Mouse (Mus musculus) cerebellum, adult 18-20 months (tissue): ENCODE measurements around the gene Zfp941.

ENCODE experiments used
- DNase-seq, 2 experiments: peaks; one replicate each; pipeline ENCODE4 v3.0.0; 2021

The Zfp941 gene

DNA sequence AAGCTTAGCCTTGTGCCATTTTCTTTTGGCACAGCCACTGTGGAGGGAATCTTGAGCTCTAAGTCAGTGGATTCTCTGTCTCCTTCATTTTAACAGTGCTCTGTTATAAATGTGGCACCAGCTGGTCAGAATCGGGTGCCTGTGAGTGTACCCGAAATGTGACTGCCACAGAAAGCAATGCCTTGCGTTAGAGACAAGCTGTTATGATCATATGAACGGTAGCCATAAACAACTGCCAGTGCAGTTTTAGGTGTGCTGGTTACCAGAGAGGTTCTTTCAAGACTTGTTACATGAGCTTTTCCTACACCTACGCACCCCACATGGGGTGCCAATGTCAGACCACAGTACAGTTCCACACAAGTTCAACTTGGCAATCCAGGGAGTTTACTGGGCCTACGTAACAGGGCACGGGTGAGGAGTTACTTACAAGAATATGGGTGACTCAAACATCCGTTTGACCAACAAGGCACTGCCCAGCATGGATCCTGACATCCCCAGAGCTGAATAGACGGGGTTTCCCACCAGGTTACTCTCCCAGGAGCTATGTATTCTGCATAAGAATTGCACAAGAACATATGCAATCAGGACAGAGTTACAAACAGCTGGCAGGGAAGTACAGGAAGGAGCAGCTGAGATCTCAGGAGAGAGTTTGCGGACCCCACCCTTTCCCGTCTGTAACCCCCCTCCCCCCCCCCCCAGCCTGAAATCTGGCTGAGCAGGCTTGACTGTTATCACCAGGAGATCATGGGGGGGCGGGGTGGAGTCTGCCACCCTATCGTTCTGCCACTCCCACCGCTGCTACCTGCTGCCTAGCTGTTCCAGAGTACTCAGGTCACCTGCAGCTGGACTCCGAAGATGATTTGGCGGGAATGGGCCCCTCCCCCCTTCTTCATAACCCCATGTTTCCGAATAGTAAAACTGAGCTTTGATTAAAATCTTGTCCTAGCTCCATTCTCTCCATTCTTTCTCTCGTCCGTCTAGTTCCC, 19.1 kb upstream of the Zfp941 start:
- DNase-seq = no peak

DNA sequence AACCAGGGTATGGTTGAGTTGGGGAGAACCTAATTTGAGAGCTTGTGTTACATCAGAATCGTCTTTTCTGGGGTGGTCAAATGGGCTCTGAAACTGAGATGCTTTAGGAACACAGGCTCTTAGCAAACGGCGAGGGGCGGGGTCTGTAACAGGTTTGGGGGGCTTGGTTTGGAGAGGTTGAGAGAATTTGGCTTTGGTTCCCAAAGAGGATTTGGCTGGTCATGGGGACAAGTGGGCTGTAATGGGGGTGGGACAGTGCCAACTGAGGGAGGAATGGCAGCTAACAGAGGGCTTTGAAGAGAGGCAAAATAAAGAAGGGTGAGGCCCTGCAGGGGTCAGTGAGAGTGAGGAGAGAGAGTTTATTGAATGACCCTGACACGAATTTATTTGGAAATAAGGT, 17.6 kb upstream of the Zfp941 start:
- DNase-seq = no peak

DNA sequence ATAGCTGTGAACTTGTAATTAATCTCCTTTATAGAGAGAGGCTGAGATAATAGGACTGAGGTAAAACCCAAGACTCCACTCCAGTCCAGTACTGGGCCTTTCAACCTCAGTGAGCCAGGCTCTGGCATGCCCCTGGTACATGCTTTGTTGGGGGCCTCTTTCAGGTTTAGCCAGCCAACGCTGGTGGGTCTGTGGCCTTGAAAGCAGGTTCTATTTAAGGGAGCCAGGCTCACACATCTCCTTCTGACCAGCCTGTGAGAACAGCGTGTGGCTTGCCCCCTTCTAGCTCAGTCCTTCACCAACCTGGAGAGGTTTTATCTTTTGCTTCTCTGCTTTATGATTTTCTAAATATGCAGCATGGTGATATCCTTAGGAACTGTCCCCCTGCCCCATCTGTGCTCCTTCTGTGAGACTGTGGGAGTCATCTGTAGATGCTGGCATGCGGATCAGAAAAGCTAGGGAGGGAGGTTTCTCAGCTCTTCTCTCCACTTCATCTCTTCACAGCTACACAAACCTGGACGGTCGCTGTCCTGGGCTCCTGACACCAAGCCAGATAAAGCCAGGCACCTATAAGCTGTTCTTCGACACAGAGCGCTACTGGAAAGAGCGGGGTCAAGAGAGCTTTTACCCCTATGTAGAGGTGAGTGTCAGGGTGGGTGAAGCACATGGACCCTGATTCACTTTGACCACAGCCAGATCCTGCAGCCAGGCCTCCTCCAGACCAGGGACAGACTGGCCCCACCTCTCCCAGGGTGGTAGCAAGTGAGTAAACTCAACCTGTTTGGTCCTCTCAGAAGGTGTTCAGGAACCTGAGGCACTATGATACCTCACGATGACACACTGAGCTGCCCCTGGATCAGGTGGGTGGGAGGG, 14.5 kb upstream of the Zfp941 start:
- no peak for DNase-seq

- no peak for DNase-seq
Measured at GRCm38 (mm10) chr7:140835758-140836087, 13.7 kb upstream of the Zfp941 start.

DNA sequence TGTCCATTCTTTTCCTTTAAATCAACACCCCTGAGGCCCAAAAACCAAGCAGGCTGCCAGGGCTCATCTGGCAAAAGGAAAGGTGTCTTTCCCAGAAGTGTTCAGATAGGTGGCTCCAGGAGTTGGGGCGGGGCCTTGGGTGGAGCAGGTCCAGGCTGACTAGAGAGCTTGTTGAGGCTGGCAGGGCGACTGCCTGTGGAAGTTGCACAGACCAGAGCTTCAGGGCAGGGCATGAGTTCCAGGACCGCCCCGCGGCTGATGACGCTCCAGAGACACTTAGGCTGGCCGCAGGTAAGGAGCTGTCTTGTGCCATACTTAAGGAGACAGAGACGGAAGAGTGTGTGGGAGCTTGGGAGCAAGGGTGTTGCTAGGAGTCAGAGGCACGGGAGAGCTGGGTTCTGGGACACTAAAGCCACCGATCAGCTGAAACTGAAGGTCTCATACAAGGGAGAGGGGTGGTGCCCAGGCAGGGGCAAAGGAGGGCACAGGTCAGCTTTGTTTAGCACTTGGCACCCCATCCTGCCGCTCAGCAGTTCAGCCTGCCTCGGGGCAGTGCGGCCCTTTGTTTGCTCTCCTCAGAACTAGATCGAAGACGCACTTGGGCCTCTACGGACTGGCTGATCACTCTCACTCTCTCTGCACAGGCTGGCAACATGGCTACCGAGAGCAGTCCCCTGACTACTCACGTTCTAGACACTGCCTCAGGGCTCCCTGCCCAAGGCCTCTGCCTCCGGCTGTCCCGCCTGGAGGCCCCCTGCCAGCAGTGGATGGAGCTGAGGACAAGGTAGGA, 13.2 kb upstream of the Zfp941 start, which contains the start of gene Urah:
Gene Urah (plus strand): TSS at position 51 of the 790 bp plus-strand sequence.
- DNase-seq = no peak

GRCm38 (mm10) chr7:140833341-140833740, 11.4 kb upstream of the Zfp941 start:
- no peak for DNase-seq

DNA sequence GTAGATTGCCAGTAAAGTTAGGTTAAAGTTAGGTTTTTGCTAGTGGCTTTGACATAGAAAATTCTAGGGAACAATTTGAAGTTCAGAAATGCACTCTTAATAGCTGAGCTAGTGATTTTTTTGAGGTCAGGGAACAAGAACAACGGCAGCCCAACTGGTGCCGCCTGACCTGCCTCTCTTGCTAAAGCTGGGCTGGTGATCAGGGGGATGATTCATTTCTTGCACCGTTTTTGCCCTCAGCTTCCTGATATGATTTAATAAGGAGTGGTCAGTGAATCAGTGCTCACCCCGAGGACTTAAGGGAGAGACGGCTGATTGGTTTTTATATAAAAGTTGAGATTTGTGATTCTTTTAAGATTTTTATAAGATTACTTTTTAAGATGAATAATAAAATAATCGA, 9.5 kb upstream of the Zfp941 start:
- no peak for DNase-seq

DNA sequence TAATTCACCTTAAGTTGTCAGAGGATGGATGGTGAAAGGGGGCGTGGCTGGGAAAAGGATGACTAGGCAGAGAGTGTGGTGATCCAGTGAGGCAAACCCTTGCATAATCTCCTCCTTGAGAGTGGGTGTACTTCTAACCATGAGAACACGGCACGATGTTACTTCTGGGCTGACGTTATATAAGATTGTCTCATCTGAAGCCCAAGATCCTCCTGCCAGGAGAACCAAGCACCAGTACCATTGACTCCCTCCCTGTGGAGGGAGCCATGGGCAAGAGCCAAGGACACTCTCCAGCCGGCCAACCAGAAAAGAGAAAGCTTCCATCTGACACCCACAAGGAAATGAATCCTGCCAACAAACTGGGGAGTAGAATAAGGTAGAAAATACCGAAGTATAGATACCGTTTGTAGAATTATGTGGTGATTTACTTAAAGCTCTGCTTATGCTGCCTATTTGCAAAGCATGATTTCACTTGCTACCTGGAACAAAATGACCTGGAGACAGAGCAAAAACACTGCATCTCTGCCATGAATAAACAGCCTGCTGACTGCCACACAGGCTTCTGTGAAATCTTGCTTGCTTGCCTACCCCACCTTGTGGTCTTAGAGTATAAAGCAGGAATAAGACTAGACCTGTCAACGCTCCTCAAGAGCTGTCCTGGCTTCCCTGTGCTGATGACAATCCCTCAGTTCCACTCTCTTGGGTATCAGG, 6.3 kb upstream of the Zfp941 start:
- DNase-seq = peak; percentile 70 to 78

DNA sequence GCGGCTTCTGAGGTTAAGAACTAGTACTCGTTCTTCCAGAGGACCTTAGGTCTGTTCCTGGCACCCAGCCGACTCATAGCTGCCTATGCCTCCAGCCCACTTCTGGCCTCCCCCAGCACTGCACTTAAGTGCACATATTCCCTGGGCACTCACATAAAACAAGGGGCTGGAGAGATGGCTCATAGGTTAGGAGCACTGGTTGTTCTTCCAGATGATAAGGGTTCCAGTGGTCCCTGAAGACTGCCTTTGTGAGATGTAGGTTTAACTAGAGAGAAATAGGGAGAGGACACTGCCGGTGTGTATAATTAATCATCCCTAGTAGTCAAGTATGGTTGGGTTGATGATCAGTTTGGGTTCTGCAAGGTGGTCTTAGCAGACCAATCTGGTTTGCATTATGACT, 753 bp upstream of the Zfp941 start:
- DNase-seq = no peak

GRCm38 (mm10) chr7:140821305-140821652, 699 bp downstream of the Zfp941 start:
- peak; percentile 55 to 57 for DNase-seq

GRCm38 (mm10) chr7:140820173-140820572, 1.8 kb downstream of the Zfp941 start:
- peak in 1 of 2 experiments; percentile 21 for DNase-seq

DNA sequence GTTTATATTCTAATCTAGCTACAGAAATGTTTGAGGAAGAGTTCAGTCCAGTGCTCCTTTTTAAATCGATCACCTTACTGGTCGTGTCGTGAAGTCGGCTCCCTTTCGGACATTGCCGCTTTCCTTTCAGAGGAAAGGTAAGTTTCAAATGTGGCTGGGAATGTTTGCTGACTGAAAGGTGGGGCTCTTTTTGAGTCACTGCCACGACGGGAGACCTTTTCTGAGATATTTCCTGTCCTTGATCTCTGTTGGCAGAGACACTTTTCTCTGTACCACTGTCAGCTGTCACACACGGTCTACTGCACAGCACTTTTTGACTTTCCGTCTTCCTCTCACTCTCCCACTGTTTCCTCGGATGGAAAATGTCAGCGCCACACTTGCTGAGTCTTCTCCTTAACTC, 9.1 kb downstream of the Zfp941 start:
- DNase-seq = no peak

DNA sequence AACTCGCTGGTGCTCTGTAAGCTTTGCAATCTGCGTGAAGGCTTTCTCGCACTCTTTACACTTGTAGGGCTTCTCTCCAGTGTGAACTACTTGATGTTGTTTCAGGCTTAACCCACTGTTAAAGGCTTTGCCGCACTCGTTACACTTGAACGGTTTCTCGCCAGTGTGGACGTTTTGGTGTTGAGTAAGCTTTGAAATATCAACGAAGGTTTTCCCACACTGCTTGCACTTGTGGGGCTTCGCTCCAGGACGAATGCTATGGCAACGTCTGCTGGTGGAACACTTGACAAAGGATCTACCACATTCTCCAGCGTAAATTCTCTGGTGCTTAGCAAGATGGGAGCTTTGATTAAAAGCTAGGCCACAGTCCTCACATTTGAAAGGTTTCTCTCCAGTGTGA, 10.3 kb downstream of the Zfp941 start:
- no peak for DNase-seq

DNA sequence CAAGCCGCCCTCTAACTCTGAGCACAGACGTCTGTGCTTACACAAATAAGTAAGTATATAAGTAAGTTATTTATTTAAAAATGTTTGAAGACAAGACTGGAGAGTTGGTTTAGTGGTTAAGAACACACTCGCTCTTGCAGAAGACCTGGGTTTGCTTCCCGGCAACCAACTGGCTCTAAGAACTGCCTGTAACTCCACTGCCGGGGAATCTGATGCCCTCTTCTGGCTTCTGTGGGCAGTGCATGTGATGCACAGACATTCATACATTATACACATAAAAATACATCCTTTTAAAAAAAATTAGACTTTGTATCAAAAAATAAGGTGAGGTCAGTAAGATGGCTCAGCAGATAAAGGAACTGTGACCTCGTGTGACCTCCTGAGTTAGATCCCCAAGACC, 11.5 kb downstream of the Zfp941 start:
- no peak for DNase-seq

- DNase-seq = peak; percentile 30 to 35
Measured at GRCm38 (mm10) chr7:140805704-140806103, 16.3 kb downstream of the Zfp941 start.

- no peak for DNase-seq
Measured at GRCm38 (mm10) chr7:140802629-140803028, 19.3 kb downstream of the Zfp941 start.

- DNase-seq = no peak
Measured at GRCm38 (mm10) chr7:140798212-140798611, 23.8 kb downstream of the Zfp941 start.

GRCm38 (mm10) chr7:140797619-140798018, 24.4 kb downstream of the Zfp941 start:
- no peak for DNase-seq

DNA sequence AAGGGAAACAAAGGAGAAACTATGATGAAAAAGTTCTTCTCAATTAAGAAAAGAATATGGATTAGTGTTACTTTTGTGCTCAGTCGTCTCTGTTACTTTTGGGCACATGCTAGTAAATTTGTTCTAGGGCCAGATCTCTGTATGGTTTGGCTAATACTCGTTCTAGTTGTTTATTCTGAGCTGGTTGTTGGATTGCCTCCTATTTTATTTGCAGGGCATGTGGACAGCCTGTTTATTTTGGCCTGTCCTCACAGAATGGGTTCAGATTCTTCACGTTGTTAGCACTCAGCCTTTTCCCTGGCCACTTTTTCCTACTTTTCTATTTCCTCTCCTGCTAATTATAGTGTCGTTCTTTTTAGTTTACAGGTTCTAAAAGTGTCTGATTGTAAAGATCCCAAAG, 28.4 kb downstream of the Zfp941 start:
- DNase-seq = no peak

DNA sequence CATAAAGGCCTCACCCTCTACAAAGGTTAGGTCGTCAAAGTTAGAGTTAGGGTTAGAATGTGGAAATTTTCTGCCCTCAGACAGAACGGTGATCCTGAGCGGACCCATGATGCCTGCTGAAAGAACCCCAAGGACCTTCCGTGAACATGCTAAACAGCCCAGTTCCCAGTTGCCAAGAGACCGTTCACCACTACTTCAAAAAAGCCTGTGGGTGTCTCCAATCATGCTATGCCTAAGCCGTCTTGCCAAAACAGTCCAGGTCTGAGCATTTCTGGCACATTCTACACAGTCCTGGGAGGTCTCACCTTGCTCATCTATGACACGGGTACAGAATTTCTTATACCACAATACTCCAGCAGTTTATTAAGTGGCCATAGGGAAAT, 33.9 kb downstream of the Zfp941 start:
- no peak for DNase-seq

- DNase-seq = no peak
Measured at GRCm38 (mm10) chr7:140787406-140788052, 34.4 kb downstream of the Zfp941 start, which contains the start of gene Syce1. TSS of gene Syce1 (minus strand) at chr7:140787852.

DNA sequence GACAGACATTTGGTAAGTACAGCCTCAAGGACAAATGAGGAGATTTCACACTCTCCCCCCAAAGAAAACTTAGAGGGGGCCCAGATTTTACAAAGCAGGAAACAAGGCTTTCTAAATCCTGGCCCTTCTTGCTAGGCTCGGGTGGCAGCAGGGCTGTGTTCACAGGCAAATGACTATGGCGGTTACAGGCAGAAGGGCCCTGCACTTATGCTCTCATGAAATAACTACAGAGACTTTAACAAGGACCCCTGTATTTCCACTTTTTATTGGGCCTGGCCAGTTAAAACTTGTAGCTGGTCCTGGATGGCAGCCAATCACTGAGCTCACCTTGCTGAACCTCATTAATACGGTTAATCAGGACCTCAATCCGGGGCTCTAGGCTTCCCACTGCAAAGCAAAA, 41.4 kb downstream of the Zfp941 start:
- no peak for DNase-seq
